Mouse (Mus musculus) duodenum, adult 2 months (tissue): ENCODE measurements around the gene Olfr1420. TPM values are rescaled to one million over a fixed set of nuclear protein-coding genes. Genes with fewer than 3 reads are reported as not detected.

Source experiments
- polyA plus RNA-seq: library from polyadenylated mRNA; depleted of rRNA; stranded (reverse); fragments of >200 nt; gene quantifications from 2 replicates; pipeline ENCODE4 v1.2.3, GENCODE M21; 2012; ENCODE audit warnings: low replicate concordance; rRNA removed

Olfr1420 gene
- polyA plus RNA-seq, result not detected in 2 replicates

GRCm38 (mm10) chr19:11886265-11886664 is at the start of gene Olfr1420:
Gene Olfr1420 (plus strand): TSS chr19:11886565.

GRCm38 (mm10) chr19:11839119-11839518 is 47.2 kb upstream of the Olfr1420 start, which contains the start of gene Olfr1417:
Gene Olfr1417 (minus strand): TSS chr19:11839219.

DNA sequence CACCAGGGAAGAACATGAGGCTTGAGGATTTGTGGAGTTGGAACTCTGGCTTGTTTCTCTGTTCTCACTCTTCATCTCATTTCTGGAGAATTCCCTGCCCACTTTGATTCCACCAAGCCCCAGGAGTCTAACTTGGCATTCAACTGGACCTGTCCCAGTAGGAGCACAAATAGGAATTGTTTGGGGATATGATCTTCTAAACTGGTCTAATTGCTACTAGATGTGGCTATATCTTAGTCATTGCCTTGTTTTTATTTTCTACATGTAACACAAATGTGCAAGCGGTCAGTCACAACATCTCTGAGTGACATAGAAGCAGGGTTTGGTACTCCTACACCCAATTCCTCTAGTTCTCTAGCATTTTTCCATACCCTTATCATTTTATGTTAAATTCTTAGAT is 25.4 kb upstream of the Olfr1420 start, which contains the start of gene Olfr1418:
Gene Olfr1418 (minus strand): TSS at position 101 of the 400 bp plus-strand sequence.

DNA sequence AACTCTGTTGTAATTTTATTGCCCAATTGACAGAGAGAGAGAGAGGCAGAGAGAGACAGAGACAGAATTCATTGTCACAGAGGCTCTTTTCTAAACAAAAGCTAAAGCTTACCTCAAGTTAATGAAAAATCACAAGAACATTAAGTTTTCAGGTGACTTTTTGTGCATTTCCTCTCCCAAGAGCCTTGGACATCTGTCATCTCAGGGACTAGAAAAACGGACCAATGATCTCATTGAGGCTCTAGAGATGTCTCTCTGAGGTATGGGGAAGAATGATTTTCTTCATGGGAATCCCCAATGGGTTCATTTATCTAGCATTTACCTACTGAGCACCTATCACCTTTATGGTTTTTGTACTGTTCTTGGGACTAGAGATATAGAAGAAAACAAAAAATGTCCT is 11.4 kb upstream of the Olfr1420 start, which contains the start of gene Olfr1419:
Gene Olfr1419 (minus strand): TSS at position 101 of the 400 bp plus-strand sequence.

DNA sequence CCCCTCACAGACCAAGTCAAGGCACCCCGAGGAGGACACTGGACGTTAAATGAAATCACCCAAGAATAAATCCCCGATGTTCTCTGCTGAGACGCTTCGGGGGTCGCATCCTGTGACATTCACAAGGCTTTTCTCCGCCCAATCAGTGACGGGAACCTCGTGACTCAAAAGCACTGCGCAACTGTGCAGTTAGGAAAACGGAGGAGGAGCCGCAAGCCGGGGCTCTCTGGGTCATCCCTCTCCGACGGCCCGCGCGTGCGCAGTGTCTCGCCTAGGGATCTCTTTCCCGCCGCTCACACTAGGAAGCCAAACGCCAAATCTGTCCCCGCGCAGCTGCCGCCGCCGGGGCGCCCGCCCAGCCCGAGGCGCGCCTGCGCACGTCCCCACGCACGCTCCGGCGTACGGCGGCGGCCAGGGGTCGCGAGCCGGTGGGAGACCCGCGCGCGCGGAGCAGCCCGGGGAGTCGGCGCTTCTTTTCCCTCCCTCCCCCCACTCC is 25.7 kb downstream of the Olfr1420 start, which contains the start of gene Patl1:
Gene Patl1 (plus strand): TSS at position 363 of the 496 bp plus-strand sequence.

Other genes with a start within 250 kb of the Olfr1420 start
- gene Ms4a3, start 245.7 kb upstream of the Olfr1420 start, polyA plus RNA-seq, result not detected in 2 replicates
- gene Oosp2, start 226.0 kb upstream of the Olfr1420 start, polyA plus RNA-seq, result not detected in 2 replicates
- not detected in 2 replicates for gene Oosp1, start 195.4 kb upstream of the Olfr1420 start, polyA plus RNA-seq
- not detected in 2 replicates for gene Oosp3, start 189.5 kb upstream of the Olfr1420 start, polyA plus RNA-seq
- gene Gif, start 139.0 kb upstream of the Olfr1420 start, polyA plus RNA-seq, result 0.24 and 1.8 TPM in 2 replicates
- 2.8 and 6.6 TPM in 2 replicates for gene Mrpl16, start 116.2 kb upstream of the Olfr1420 start, polyA plus RNA-seq
- 18.8 and 23.7 TPM in 2 replicates for gene Stx3, start 67.2 kb upstream of the Olfr1420 start, polyA plus RNA-seq
- gene Olfr1417, start 47.3 kb upstream of the Olfr1420 start, polyA plus RNA-seq, result not detected in 2 replicates
- gene Olfr1418, start 25.5 kb upstream of the Olfr1420 start, polyA plus RNA-seq, result not detected in 2 replicates
- gene Olfr1419, start 11.5 kb upstream of the Olfr1420 start, polyA plus RNA-seq, result not detected in 2 replicates
- gene Patl1, start 25.8 kb downstream of the Olfr1420 start, polyA plus RNA-seq, result 6.6 and 10.0 TPM in 2 replicates
- gene Osbp, start 79.4 kb downstream of the Olfr1420 start, polyA plus RNA-seq, result 6.4 and 8.0 TPM in 2 replicates
- not detected in 2 replicates for gene Olfr1423, start 154.8 kb downstream of the Olfr1420 start, polyA plus RNA-seq
- gene Olfr1424, start 176.1 kb downstream of the Olfr1420 start, polyA plus RNA-seq, result not detected in 2 replicates
- not detected in 2 replicates for gene Olfr1425, start 191.2 kb downstream of the Olfr1420 start, polyA plus RNA-seq
- not detected in 2 replicates for gene Olfr1426, start 205.4 kb downstream of the Olfr1420 start, polyA plus RNA-seq
- not detected in 2 replicates for gene Olfr1427, start 216.8 kb downstream of the Olfr1420 start, polyA plus RNA-seq
- gene Olfr1428, start 229.3 kb downstream of the Olfr1420 start, polyA plus RNA-seq, result not detected in 2 replicates
- gene Olfr76, start 236.6 kb downstream of the Olfr1420 start, polyA plus RNA-seq, result not detected in 2 replicates